17 mouse cellular contexts compared by ENCODE assay signal in the genomic region with DNA sequence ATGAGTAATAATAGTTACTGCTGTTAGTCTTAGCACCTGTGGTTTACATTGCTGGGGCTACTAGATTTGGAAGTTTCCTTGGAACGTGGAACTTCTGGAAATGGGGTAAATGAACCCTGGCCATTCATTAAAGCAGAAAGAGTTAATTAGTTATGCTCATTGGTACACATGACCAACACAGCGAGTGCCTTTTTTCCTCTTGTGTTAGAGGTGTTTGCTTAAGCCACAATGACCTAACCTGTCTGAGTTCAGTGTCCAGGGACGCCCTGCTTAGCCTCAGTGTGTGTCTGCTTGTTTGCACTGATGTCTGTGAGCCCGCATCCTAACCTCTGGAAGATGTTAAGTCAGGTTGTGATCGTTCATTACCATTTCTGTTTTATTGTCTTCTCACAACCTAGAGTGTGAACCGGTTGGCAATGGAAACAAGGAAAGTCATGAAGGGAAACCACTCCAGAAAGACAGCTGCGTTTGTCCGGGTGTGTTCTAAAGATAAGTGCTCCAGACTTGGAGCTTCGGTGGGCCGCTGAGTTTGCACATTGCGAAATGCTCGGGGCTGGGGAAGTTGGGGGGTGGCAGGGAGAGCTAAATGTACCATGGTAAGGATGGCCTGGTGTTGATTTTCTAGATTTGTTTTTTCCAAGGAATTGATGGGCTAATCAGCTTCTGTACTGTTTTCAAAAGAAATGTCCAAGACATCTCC. TPM values are rescaled to one million over a fixed set of nuclear protein-coding genes. Genes with fewer than 3 reads are reported as not detected.
A peak's percentile ranks its signal among the peaks of the same experiment; 100 is the strongest.
DNase-seq lines count a peak whose midpoint lies in the region; ATAC-seq and TF ChIP-seq lines count a peak whose summit lies in the region.
"Had no signal": no experiment of that assay in that cellular context is flagged by ENCODE, and none has a peak within 500 bp of the region (broad histone marks: within the 10 kb centered on the region; RNA-seq: fewer than 3 reads in every experiment).

No protein-coding gene starts in this region.

- H3K27ac ChIP-seq in liver, embryonic 11.5 days (ENCODE audit: low read depth, low read length): 0 out of 2 replicates have a peak overlapping the region, but pooled peaks have one; percentile 38
- H3K27ac ChIP-seq in forebrain, postnatal 0 days (ENCODE audit: low read depth, low read length): no peak overlapping the region
- H3K27ac ChIP-seq: forebrain, embryonic 15.5 days; hindbrain, postnatal 0 days; kidney, postnatal 0 days; lung, embryonic 15.5 days had no signal

- peaks cover 5% of the 10 kb centered on the region; the same call in 1 of the 2 replicates for H3K4me1 ChIP-seq in liver, embryonic 11.5 days (replicated peaks; ENCODE audit: control insufficient read depth, insufficient read depth, low read length)
- no peaks in the 10 kb centered on the region for H3K4me1 ChIP-seq in forebrain, postnatal 0 days (ENCODE audit: insufficient read depth)

- no peak for TF ChIP-seq CTCF in forebrain, postnatal 0 days (IDR thresholded peaks at IDR 0.05; ENCODE audit: low read depth)

- ATAC-seq in liver, embryonic 11.5 days (replicated peaks; ENCODE audit: low FRiP score): peak; percentile 56
- no peak for ATAC-seq in forebrain, postnatal 0 days
- ATAC-seq: forebrain, embryonic 15.5 days; hindbrain, postnatal 0 days had no signal

- H3K9me3 ChIP-seq in liver, embryonic 11.5 days (ENCODE audit: control insufficient read depth, low read length): no peaks in the 10 kb centered on the region
- no peaks in the 10 kb centered on the region for H3K9me3 ChIP-seq in forebrain, postnatal 0 days (ENCODE audit: low read length)
- H3K9me3 ChIP-seq: forebrain, embryonic 15.5 days; lung, embryonic 15.5 days had no signal

- peak overlapping the region; percentile 37 for H3K4me2 ChIP-seq in liver, embryonic 11.5 days
- no peak overlapping the region for H3K4me2 ChIP-seq in forebrain, postnatal 0 days (ENCODE audit: low read depth)
- H3K4me2 ChIP-seq: forebrain, embryonic 15.5 days; lung, embryonic 15.5 days had no signal

- no peaks in the 10 kb centered on the region for H3K27me3 ChIP-seq in liver, embryonic 11.5 days (replicated peaks; ENCODE audit: control insufficient read depth, insufficient read depth, low read length)
- H3K27me3 ChIP-seq in forebrain, postnatal 0 days (ENCODE audit: insufficient read depth, low read length): no peaks in the 10 kb centered on the region
- H3K27me3 ChIP-seq: forebrain, embryonic 15.5 days; lung, embryonic 15.5 days had no signal

- H3K9ac ChIP-seq in liver, embryonic 11.5 days (ENCODE audit: low read depth, low read length): no peak overlapping the region
- no peak overlapping the region for H3K9ac ChIP-seq in forebrain, postnatal 0 days
- H3K9ac ChIP-seq: forebrain, embryonic 15.5 days; lung, embryonic 15.5 days had no signal

- peak; percentile 51 to 52 for DNase-seq in heart, adult 9 months (ENCODE audit: low spot score in 2 of 2)
- DNase-seq in heart, postnatal 4 days: no peak
- DNase-seq in urinary bladder, postnatal 14 days (ENCODE audit: low spot score): peak; percentile 21
- no peak for DNase-seq in urinary bladder, adult 2 months (ENCODE audit: low spot score)
- no peak for DNase-seq in liver, embryonic 11.5 days (ENCODE audit: low spot score)
- DNase-seq in yolk sac, embryonic 10.5 days (ENCODE audit: low spot score): peak; percentile 56
- DNase-seq in forebrain, postnatal 0 days: no peak
- no peak for DNase-seq in adrenal gland, adult 2 months
- DNase-seq: adrenal gland, postnatal 14 days; cerebellum, postnatal 14 days; gastrocnemius, postnatal 14 days; left cerebral cortex, postnatal 4 days; retina, postnatal 1 day had no signal

- no peak overlapping the region for H3K4me3 ChIP-seq in liver, embryonic 11.5 days (ENCODE audit: low read depth, low read length)
- no peak overlapping the region for H3K4me3 ChIP-seq in forebrain, postnatal 0 days (ENCODE audit: low read depth, low read length)
- H3K4me3 ChIP-seq: forebrain, embryonic 15.5 days; lung, embryonic 15.5 days had no signal

- no peaks in the 10 kb centered on the region; the same call in 1 of the 2 replicates for H3K36me3 ChIP-seq in liver, embryonic 11.5 days (ENCODE audit: control insufficient read depth, insufficient read depth, low read length)
- peaks cover 60% of the 10 kb centered on the region for H3K36me3 ChIP-seq in forebrain, postnatal 0 days (ENCODE audit: insufficient read depth)

- WGBS in liver, embryonic 11.5 days: 46% methylated on average over 12 of the region's 12 CpGs
- 88% methylated on average over 12 of the region's 12 CpGs for WGBS in forebrain, postnatal 0 days

RNA-seq across cellular contexts. Expression of gene Iqck, which starts 44.0 kb away (rescaled TPM):
- under 1 TPM; 0.41 to 0.76 TPM for total RNA-seq in heart, postnatal 4 days (2021)
- 2.8 and 4.3 TPM in 2 replicates for polyA plus RNA-seq in urinary bladder, adult 2 months (2012; rRNA removed)
- 1.2 and 1.6 TPM in 2 replicates for polyA plus RNA-seq in liver, embryonic 11.5 days (2014; fragmentation: Nextera tagmentation; extraction: Ambion mirVana)
- 7.1 and 7.2 TPM in 2 replicates for total RNA-seq in forebrain, postnatal 0 days (2014; rRNA removed)
- 4.6 and 6.2 TPM in 2 replicates for polyA plus RNA-seq in forebrain, postnatal 0 days (2015; fragmentation: Nextera tagmentation; extraction: Ambion mirVana)
- total RNA-seq in adrenal gland, adult 2 months (2021): 10 to 100 TPM; 14.7 to 44.3 TPM
- polyA plus RNA-seq in adrenal gland, adult 2 months (2012; rRNA removed): 13.5 and 14.8 TPM in 2 replicates

RNA-seq across cellular contexts. Expression of gene Knop1, which starts 44.5 kb away (rescaled TPM):
- 10 to 100 TPM; 22.8 to 30.5 TPM for total RNA-seq in heart, postnatal 4 days (2021)
- 19.2 and 22.0 TPM in 2 replicates for polyA plus RNA-seq in urinary bladder, adult 2 months (2012; rRNA removed)
- 95.9 and 112 TPM in 2 replicates for polyA plus RNA-seq in liver, embryonic 11.5 days (2014; fragmentation: Nextera tagmentation; extraction: Ambion mirVana)
- 30.2 and 41.5 TPM in 2 replicates for total RNA-seq in forebrain, postnatal 0 days (2014; rRNA removed)
- 65.6 and 75.0 TPM in 2 replicates for polyA plus RNA-seq in forebrain, postnatal 0 days (2015; fragmentation: Nextera tagmentation; extraction: Ambion mirVana)
- 10 to 100 TPM; 34.6 to 70.0 TPM for total RNA-seq in adrenal gland, adult 2 months (2021)
- 5.7 and 8.0 TPM in 2 replicates for polyA plus RNA-seq in adrenal gland, adult 2 months (2012; rRNA removed)

Comparison
In these comparisons a context has a peak if more than half of its experiments do, and no peak if none do; other contexts are left out.
1. DNase-seq: peak in heart, adult 9 months (2 of 2), urinary bladder, postnatal 14 days (single experiment) and yolk sac, embryonic 10.5 days (single experiment); none in heart, postnatal 4 days (single experiment), urinary bladder, adult 2 months (single experiment), liver, embryonic 11.5 days (single experiment), forebrain, postnatal 0 days (single experiment) and adrenal gland, adult 2 months (single experiment).